Mouse (Mus musculus): ENCODE results near the gene Adamts12.

Adamts12 gene

GRCm38 (mm10) chr15:11396421-11396820 is 331.8 kb downstream of the Adamts12 start:
- in situ Hi-C loops (cut with MboI, MseI) = loop anchor here (25.0 kb wide), 1 partner anchor 1441 kb away; no protein-coding TSS in a partner anchor

Data from T-helper 17 cell (primary cell).